Mouse (Mus musculus): ENCODE measurements at regions not wholly inside any gene's neighbourhood (a gene's known extent, or its start where the extent isn't known, plus 50 kb on each side); places are given as distances from the start of the nearest gene placed in this dataset.
"Not testable (repeated sequence)": the region's sequence is repeated elsewhere in the genome, so short reads cannot be mapped to it uniquely, and the experiment has no call there.

- TF ChIP-seq CTCF, EP300 (IDR thresholded peaks at IDR 0.05): not testable (repeated sequence)
These were observed 1062.6 kb upstream of the 1700008P02Rik start for GRCm38 (mm10) chr3:7682816-7683215.
